Mouse (Mus musculus) kidney, postnatal 10 days (tissue): Measurements from ENCODE around the gene Gm17949.

ENCODE experiments used
- DNase-seq: peaks from one replicate; pipeline ENCODE4 v3.0.0; 2021; ENCODE audit warnings: mixed read lengths

Gene Gm17949

GRCm38 (mm10) chr17:56990966-56991365 lies 20.3 kb upstream of the Gm17949 start:
- no peak for DNase-seq

GRCm38 (mm10) chr17:56995046-56995445 lies 16.2 kb upstream of the Gm17949 start:
- DNase-seq: no peak

GRCm38 (mm10) chr17:56996506-56996905 lies 14.8 kb upstream of the Gm17949 start:
- DNase-seq: no peak

GRCm38 (mm10) chr17:56997029-56997667 lies 14.1 kb upstream of the Gm17949 start, which contains the start of gene Alkbh7:
Gene Alkbh7 (plus strand): TSS chr17:56997339.
- DNase-seq: peak; percentile 97

- no peak for DNase-seq
Measured at GRCm38 (mm10) chr17:56999414-56999813, 11.9 kb upstream of the Gm17949 start.

GRCm38 (mm10) chr17:56999968-57000609 lies 11.2 kb upstream of the Gm17949 start, which contains the start of gene Pspn:
Gene Pspn (minus strand): TSS chr17:57000018.
- no peak for DNase-seq

GRCm38 (mm10) chr17:57001228-57001627 lies 10.0 kb upstream of the Gm17949 start:
- no peak for DNase-seq

- no peak for DNase-seq
Measured at GRCm38 (mm10) chr17:57003994-57004393, 7.3 kb upstream of the Gm17949 start.

GRCm38 (mm10) chr17:57007137-57007905 lies 3.9 kb upstream of the Gm17949 start:
- DNase-seq: no peak

GRCm38 (mm10) chr17:57010911-57011235 lies 396 bp upstream of the Gm17949 start:
- no peak for DNase-seq

GRCm38 (mm10) chr17:57012245-57012795 lies 1.1 kb downstream of the Gm17949 start:
- DNase-seq: peak; percentile 20

GRCm38 (mm10) chr17:57019693-57020092 lies 8.4 kb downstream of the Gm17949 start:
- DNase-seq: no peak

- no peak for DNase-seq
Measured at GRCm38 (mm10) chr17:57020960-57021359, 9.7 kb downstream of the Gm17949 start.

- no peak for DNase-seq
Measured at GRCm38 (mm10) chr17:57027471-57027870, 16.2 kb downstream of the Gm17949 start.

GRCm38 (mm10) chr17:57029691-57030090 lies 18.4 kb downstream of the Gm17949 start:
- peak; percentile 31 for DNase-seq

GRCm38 (mm10) chr17:57030931-57031660 lies 19.8 kb downstream of the Gm17949 start, which contains the start of gene Khsrp:
Gene Khsrp (minus strand): TSS chr17:57031522.
- DNase-seq: peak; percentile 72

- DNase-seq: peak; percentile 99
Measured at GRCm38 (mm10) chr17:57031661-57032420, 20.6 kb downstream of the Gm17949 start.

- no peak for DNase-seq
Measured at GRCm38 (mm10) chr17:57032854-57033253, 21.6 kb downstream of the Gm17949 start.

GRCm38 (mm10) chr17:57038978-57039377 lies 27.7 kb downstream of the Gm17949 start:
- peak; percentile 25 for DNase-seq

- DNase-seq: no peak
Measured at GRCm38 (mm10) chr17:57041554-57041953, 30.3 kb downstream of the Gm17949 start, which contains the start of gene Slc25a41. Gene Slc25a41 (minus strand): TSS chr17:57041654.

GRCm38 (mm10) chr17:57047406-57047805 lies 36.1 kb downstream of the Gm17949 start:
- DNase-seq: peak; percentile 30

GRCm38 (mm10) chr17:57048816-57049215 lies 37.5 kb downstream of the Gm17949 start:
- no peak for DNase-seq
